Mouse (Mus musculus) neural tube, embryonic 11.5 days (tissue): Measurements from ENCODE around the gene Rnf220. TPM values are rescaled to one million over a fixed set of nuclear protein-coding genes. Genes with fewer than 3 reads are reported as not detected.

Source experiments
- ATAC-seq: fragments of 200-750 bp; cut with Nextera tagmentation; 2 replicates; pipeline ENCODE4 v1.8.0; 2017; ENCODE audit warnings: moderate number of reproducible peaks, mild to moderate bottlenecking, moderate TSS enrichment, moderate library complexity; ENCODE audit not compliant: insufficient read depth, low FRiP score, low TSS enrichment
- DNase-seq: peaks from one replicate; pipeline ENCODE4 v3.0.0-alpha.2; 2015; ENCODE audit warnings: low spot score
- H3K27ac ChIP-seq: fragments of 300-500 bp; sonication (generic); 2 replicates; pipeline ENCODE4 v1.5.1; 2014; ENCODE audit warnings: low read depth, mild to moderate bottlenecking, low read length
- H3K27me3 ChIP-seq: fragments of 300-500 bp; sonication (generic); 2 replicates; pipeline ENCODE4 v1.6.1; 2014; ENCODE audit warnings: mild to moderate bottlenecking, low read length, mixed read lengths; ENCODE audit not compliant: control insufficient read depth, insufficient read depth
- H3K36me3 ChIP-seq: fragments of 300-500 bp; sonication (generic); 2 replicates; pipeline ENCODE4 v1.6.1; 2014; ENCODE audit warnings: mild to moderate bottlenecking, low read length, moderate library complexity, mixed read lengths; ENCODE audit not compliant: control insufficient read depth, insufficient read depth
- H3K4me1 ChIP-seq: fragments of 300-500 bp; sonication (generic); 2 replicates; pipeline ENCODE4 v1.6.1; 2014; ENCODE audit warnings: low read length, mixed read lengths; ENCODE audit not compliant: control insufficient read depth, insufficient read depth
- H3K4me2 ChIP-seq: fragments of 300-500 bp; sonication (generic); 2 replicates; pipeline ENCODE4 v1.6.1; 2014; ENCODE audit warnings: low read depth, mild to moderate bottlenecking, moderate library complexity
- H3K4me3 ChIP-seq: fragments of 300-500 bp; sonication (generic); 2 replicates; pipeline ENCODE4 v1.5.1; 2014; ENCODE audit warnings: low read depth, low read length
- H3K9ac ChIP-seq: fragments of 300-500 bp; sonication (generic); 2 replicates; pipeline ENCODE4 v1.6.1; 2014; ENCODE audit warnings: mild to moderate bottlenecking, low read length
- H3K9me3 ChIP-seq: fragments of 300-500 bp; sonication (generic); 2 replicates; pipeline ENCODE4 v1.6.1; 2016; ENCODE audit warnings: low read length; ENCODE audit not compliant: control insufficient read depth
- WGBS: fragments of 180-500 bp; shearing (Covaris S2); extraction: QIAGEN DNeasy Blood & Tissue Kit; methylation state at CpG from one replicate; pipeline ENCODE4 v1.1.7; 2014; 5-methylcytosine and 5-hydroxymethylcytosine counted together
- polyA plus RNA-seq: library from polyadenylated mRNA; unstranded; fragments of >200 nt; fragmentation: Nextera tagmentation; extraction: Ambion mirVana; gene quantifications from 2 replicates; pipeline ENCODE4 v1.2.1, GENCODE M21; 2014

Gene Rnf220
- 73.5 and 76.8 TPM in 2 replicates for polyA plus RNA-seq

GRCm38 (mm10) chr4:117496482-117497165, at the start of gene Rnf220:
TSS of gene Rnf220 (minus strand) at chr4:117497052.
- DNase-seq (peak; percentile 84), ATAC-seq (peak; percentile 93)
- peak within 1 kb of the TSS; percentile 51 for H3K9ac ChIP-seq
- H3K27ac ChIP-seq, result peak within 1 kb of the TSS; percentile 77
- peak within 1 kb of the TSS; percentile 75 for H3K4me2 ChIP-seq
- peaks cover 7% of the 10 kb centered on the region; the same call in 1 of the 2 replicates for H3K4me1 ChIP-seq
- H3K9me3 ChIP-seq, result no peaks in the 10 kb centered on the region
- peaks cover 43% of the 10 kb centered on the region for H3K27me3 ChIP-seq
- H3K36me3 ChIP-seq, result no peaks in the 10 kb centered on the region
- under 1% methylated on average over 42 of the region's 42 CpGs for WGBS
- H3K4me3 ChIP-seq, result peak within 1 kb of the TSS; percentile 56

- WGBS, result 79% methylated on average over 6 of the region's 6 CpGs
- ATAC-seq (no peak), DNase-seq (no peak)
- no peak overlapping the region for H3K4me3 ChIP-seq
- H3K36me3 ChIP-seq, result no peaks in the 10 kb centered on the region
- H3K27ac ChIP-seq, result no peak overlapping the region
- H3K9me3 ChIP-seq, result no peaks in the 10 kb centered on the region
- H3K4me2 ChIP-seq, result no peak overlapping the region
- H3K27me3 ChIP-seq, result no peaks in the 10 kb centered on the region
- H3K9ac ChIP-seq, result no peak overlapping the region
- H3K4me1 ChIP-seq, result peaks cover 6% of the 10 kb centered on the region; the same call in 1 of the 2 replicates
Observed at GRCm38 (mm10) chr4:117546616-117547015, 49.8 kb upstream of the Rnf220 start.

- no peak overlapping the region for H3K4me3 ChIP-seq
- no peak for DNase-seq
- no peaks in the 10 kb centered on the region for H3K4me1 ChIP-seq
- H3K9me3 ChIP-seq, result no peaks in the 10 kb centered on the region
- H3K27ac ChIP-seq, result no peak overlapping the region
- H3K4me2 ChIP-seq, result no peak overlapping the region
- H3K36me3 ChIP-seq, result no peaks in the 10 kb centered on the region
- no peak overlapping the region for H3K9ac ChIP-seq
- no peak for ATAC-seq
- 94% methylated on average over 3 of the region's 3 CpGs for WGBS
- no peaks in the 10 kb centered on the region for H3K27me3 ChIP-seq
Observed at GRCm38 (mm10) chr4:117545448-117545847, 48.6 kb upstream of the Rnf220 start.

DNA sequence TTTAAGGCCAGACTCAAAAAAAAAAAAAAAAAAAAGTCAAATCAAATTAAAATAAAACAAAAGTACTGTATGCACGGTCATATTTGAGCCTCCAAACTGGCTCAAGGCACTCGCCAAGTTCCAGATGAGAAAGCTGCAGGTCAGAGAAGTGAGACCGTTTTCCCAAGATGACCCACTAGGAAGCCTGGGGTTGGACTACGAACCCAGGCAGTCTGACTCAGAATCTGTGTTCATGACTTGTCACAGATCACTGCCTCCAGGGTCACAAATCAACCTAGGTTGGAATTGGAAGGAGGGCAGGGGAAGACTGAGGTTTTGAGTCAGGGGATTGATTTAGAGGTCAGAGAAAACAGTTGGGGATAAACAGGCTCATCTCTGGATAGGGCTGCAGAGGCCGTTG, 43.7 kb upstream of the Rnf220 start:
- H3K27ac ChIP-seq, result no peak overlapping the region
- peaks cover 11% of the 10 kb centered on the region; the same call in 1 of the 2 replicates for H3K4me1 ChIP-seq
- WGBS, result 40% methylated on average over 5 of the region's 5 CpGs
- H3K27me3 ChIP-seq, result no peaks in the 10 kb centered on the region
- no peak for ATAC-seq
- no peaks in the 10 kb centered on the region for H3K9me3 ChIP-seq
- DNase-seq, result no peak
- H3K4me2 ChIP-seq, result no peak overlapping the region
- H3K36me3 ChIP-seq, result no peaks in the 10 kb centered on the region
- H3K9ac ChIP-seq, result no peak overlapping the region
- no peak overlapping the region for H3K4me3 ChIP-seq

DNA sequence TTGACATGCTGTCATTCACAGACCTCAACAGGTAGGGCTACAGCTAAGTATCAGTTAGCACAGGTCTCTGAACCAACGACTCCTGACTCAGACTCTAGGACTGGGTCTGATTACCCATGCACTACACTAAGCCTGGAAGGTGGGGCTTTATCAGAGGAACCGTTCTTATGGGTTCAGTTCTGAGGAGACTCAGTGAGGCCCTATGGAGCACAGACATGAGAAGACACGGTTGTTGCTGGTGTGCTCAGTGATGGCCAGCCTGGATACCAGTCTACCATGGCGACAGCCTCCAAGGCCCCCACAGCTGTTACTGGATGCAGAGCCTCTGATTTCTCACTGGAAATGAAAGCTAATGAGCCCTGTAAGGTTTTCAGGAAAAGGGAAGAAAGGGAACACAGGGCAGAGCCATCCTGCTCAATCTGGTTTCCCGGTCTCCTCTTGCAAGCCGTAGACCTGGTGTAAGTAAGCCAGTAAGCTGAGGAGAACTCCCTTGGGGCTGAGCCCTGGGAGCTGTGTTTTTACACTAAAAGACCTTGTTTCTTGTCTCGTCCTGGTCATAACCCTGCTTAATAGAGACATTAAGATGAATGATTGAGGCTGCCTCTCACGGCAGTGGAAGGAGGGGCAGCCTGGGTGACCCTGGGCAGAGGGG, 42.6 kb upstream of the Rnf220 start:
- Histone ChIP-seq H3K9ac (no peak overlapping the region), H3K9me3 (no peaks in the 10 kb centered on the region), H3K27me3 (no peaks in the 10 kb centered on the region), H3K4me3 (no peak overlapping the region), H3K4me2 (no peak overlapping the region), H3K36me3 (no peaks in the 10 kb centered on the region), H3K4me1 (peaks cover 11% of the 10 kb centered on the region; the same call in 1 of the 2 replicates), H3K27ac (no peak overlapping the region)
- DNase-seq, result peak; percentile 44
- ATAC-seq, result no peak
- 62% methylated on average over 8 of the region's 8 CpGs for whole genome bisulfite sequencing

- no peak overlapping the region for H3K4me3 ChIP-seq
- H3K27ac ChIP-seq, result no peak overlapping the region
- DNase-seq (no peak), ATAC-seq (no peak)
- WGBS, result 86% methylated on average over 7 of the region's 7 CpGs
- H3K9ac ChIP-seq, result no peak overlapping the region
- no peaks in the 10 kb centered on the region for H3K27me3 ChIP-seq
- H3K4me1 ChIP-seq, result peaks cover 11% of the 10 kb centered on the region; the same call in 1 of the 2 replicates
- H3K4me2 ChIP-seq, result no peak overlapping the region
- H3K36me3 ChIP-seq, result no peaks in the 10 kb centered on the region
- no peaks in the 10 kb centered on the region for H3K9me3 ChIP-seq
Observed at GRCm38 (mm10) chr4:117537002-117537401, 40.1 kb upstream of the Rnf220 start.

DNA sequence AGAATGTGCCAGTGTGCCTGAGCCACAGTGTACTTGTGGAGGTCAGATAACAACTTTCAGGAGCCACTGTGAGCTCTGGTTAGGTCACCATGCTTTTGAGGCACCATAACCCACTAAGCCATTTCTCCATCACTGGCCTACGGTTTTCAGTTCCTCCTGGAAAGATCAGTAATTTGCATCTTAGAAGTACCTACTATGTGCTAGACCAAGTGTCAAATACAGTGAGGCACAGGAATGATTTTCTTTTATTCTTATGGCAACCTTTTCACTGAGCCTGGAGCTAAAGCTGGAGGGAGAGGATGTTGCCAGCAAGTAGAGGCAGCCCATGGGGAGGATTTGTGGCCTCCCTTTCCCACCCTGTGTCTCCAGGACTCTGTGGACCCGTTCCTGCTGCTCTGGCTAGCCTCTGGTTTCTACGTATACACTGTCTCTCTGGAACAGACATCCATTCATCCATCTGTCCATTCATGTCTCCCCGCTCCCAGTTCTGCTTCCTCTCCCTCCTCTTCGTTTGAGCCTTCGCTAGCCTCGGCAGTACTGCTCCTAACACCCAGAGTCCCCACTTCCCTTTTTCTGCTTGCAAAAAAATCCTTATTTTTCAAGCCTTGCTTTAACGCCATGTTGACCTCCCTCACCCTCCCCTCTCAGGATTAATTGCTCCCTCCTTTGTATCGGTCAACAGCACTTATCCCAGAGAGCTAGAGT, 38.8 kb upstream of the Rnf220 start:
- no peak for DNase-seq
- peaks cover 11% of the 10 kb centered on the region; the same call in 1 of the 2 replicates for H3K4me1 ChIP-seq
- no peak overlapping the region for H3K9ac ChIP-seq
- 49% methylated on average over 9 of the region's 9 CpGs for WGBS
- H3K27me3 ChIP-seq, result no peaks in the 10 kb centered on the region
- no peak overlapping the region for H3K4me2 ChIP-seq
- H3K36me3 ChIP-seq, result no peaks in the 10 kb centered on the region
- no peak overlapping the region for H3K27ac ChIP-seq
- H3K4me3 ChIP-seq, result no peak overlapping the region
- H3K9me3 ChIP-seq, result no peaks in the 10 kb centered on the region
- ATAC-seq, result no peak

DNA sequence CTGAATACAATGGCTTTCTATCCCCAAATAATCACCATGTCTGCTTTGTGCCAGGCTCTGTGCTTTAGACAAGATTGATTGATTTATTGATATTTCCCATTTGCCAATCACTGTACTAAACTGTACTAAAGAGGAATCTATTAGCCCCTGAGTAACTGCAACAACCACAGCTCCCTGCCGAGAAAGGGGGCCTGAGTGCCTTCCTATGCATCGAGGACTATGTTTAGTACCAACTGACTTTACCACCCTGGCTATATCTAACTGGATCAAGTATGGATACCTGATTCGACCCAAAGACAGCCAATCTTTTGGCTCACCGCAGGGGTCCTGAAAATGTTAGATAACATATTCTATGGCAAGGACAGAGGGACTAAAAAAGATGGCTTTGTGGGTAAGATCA, 33.0 kb upstream of the Rnf220 start:
- Histone ChIP-seq H3K36me3 (no peaks in the 10 kb centered on the region), H3K9ac (no peak overlapping the region), H3K4me2 (no peak overlapping the region), H3K27me3 (peaks cover 2% of the 10 kb centered on the region; the same call in 1 of the 2 replicates), H3K4me1 (peaks cover 4% of the 10 kb centered on the region; the same call in 1 of the 2 replicates), H3K9me3 (no peaks in the 10 kb centered on the region), H3K27ac (no peak overlapping the region), H3K4me3 (no peak overlapping the region)
- WGBS, result 68% methylated on average over 4 of the region's 4 CpGs
- DNase-seq, result no peak
- no peak for ATAC-seq
